Mouse (Mus musculus) layer of hippocampus, adult 2 months (tissue): ENCODE measurements at regions not wholly inside any gene's neighbourhood (a gene's known extent, or its start where the extent isn't known, plus 50 kb on each side); places are given as distances from the start of the nearest gene placed in this dataset.

Experiments
- DNase-seq, 2 experiments: peaks; one replicate each; pipeline ENCODE4 v3.0.0; 2022; ENCODE audit warnings: low spot score in 2 of 2
- H3K27ac ChIP-seq: fragments of 200-600 bp; 2 replicates; pipeline ENCODE4 v1.8.1; 2022
- H3K4me3 ChIP-seq: fragments of 200-600 bp; 2 replicates; pipeline ENCODE4 v1.8.1; 2022; ENCODE audit warnings: mild to moderate bottlenecking
- CTCF ChIP-seq: fragments of 200-600 bp; conservative IDR thresholded peaks from 2 replicates; pipeline ENCODE4 v1.8.1; 2022; ENCODE audit warnings: antibody characterized with exemption, mild to moderate bottlenecking, moderate library complexity

- Histone ChIP-seq H3K27ac (no peak overlapping the region), H3K4me3 (no peak overlapping the region)
- TF ChIP-seq CTCF = peak; percentile 100
- peak; percentile 61 to 88 for DNase-seq
Measured at GRCm38 (mm10) chr6:116767738-116768522, 51.2 kb upstream of the Tmem72 start.

- Histone ChIP-seq H3K27ac (no peak overlapping the region), H3K4me3 (no peak overlapping the region)
- TF ChIP-seq CTCF = peak; percentile 91
- peak in 1 of 2 experiments; percentile 29 for DNase-seq
Measured at GRCm38 (mm10) chr6:116774954-116775675, 58.4 kb upstream of the Tmem72 start.

- Histone ChIP-seq H3K4me3 (no peak overlapping the region), H3K27ac (no peak overlapping the region)
- TF ChIP-seq CTCF = no peak
- DNase-seq = no peak
Measured at GRCm38 (mm10) chr6:116786553-116787335, 70.0 kb upstream of the Tmem72 start.

- H3K4me3 ChIP-seq = no peak overlapping the region
- no peak for DNase-seq
- no peak overlapping the region for H3K27ac ChIP-seq
- no peak for TF ChIP-seq CTCF
Measured at GRCm38 (mm10) chr6:116793321-116793960, 76.7 kb upstream of the Tmem72 start.

- no peak overlapping the region for H3K4me3 ChIP-seq
- no peak for DNase-seq
- no peak for TF ChIP-seq CTCF
- no peak overlapping the region for H3K27ac ChIP-seq
Measured at GRCm38 (mm10) chr6:116793961-116794336, 77.2 kb upstream of the Tmem72 start.

GRCm38 (mm10) chr6:116821215-116821912 lies 104.7 kb upstream of the Tmem72 start:
- no peak overlapping the region; the same call in 1 of the 2 replicates for H3K27ac ChIP-seq
- DNase-seq = peak in 1 of 2 experiments; percentile 2
- TF ChIP-seq CTCF = no peak
- no peak overlapping the region for H3K4me3 ChIP-seq

GRCm38 (mm10) chr6:116822605-116823004 lies 105.9 kb upstream of the Tmem72 start:
- H3K4me3 ChIP-seq = no peak overlapping the region
- no peak for DNase-seq
- no peak for TF ChIP-seq CTCF
- H3K27ac ChIP-seq = no peak overlapping the region

- no peak overlapping the region for H3K27ac ChIP-seq
- no peak overlapping the region for H3K4me3 ChIP-seq
- TF ChIP-seq CTCF = no peak
- DNase-seq = no peak
Measured at GRCm38 (mm10) chr6:116825628-116826027, 108.9 kb upstream of the Tmem72 start.

- Histone ChIP-seq H3K27ac (no peak overlapping the region), H3K4me3 (no peak overlapping the region)
- TF ChIP-seq CTCF = no peak
- DNase-seq = peak; percentile 29 to 43
Measured at GRCm38 (mm10) chr6:116829341-116829740, 112.6 kb upstream of the Tmem72 start.

GRCm38 (mm10) chr6:116845990-116846862 lies 129.5 kb upstream of the Tmem72 start:
- H3K27ac ChIP-seq = peak overlapping the region; percentile 54; the same call in 1 of the 2 replicates
- no peak overlapping the region for H3K4me3 ChIP-seq
- peak; percentile 43 to 64 for DNase-seq
- no peak for TF ChIP-seq CTCF

- no peak for TF ChIP-seq CTCF
- H3K4me3 ChIP-seq = no peak overlapping the region
- DNase-seq = no peak
- H3K27ac ChIP-seq = no peak overlapping the region
Measured at GRCm38 (mm10) chr6:116848538-116849093, 131.9 kb upstream of the Tmem72 start.
